Mouse (Mus musculus) lung, adult 2 months (tissue): ENCODE results near the gene Emc1.

ENCODE experiments used
- CTCF ChIP-seq: fragments of 200-500 bp; IDR thresholded peaks from 2 replicates; pipeline ENCODE4 v1.5.1; 2011; ENCODE audit warnings: mild to moderate bottlenecking, low read length, control low read depth; ENCODE audit not compliant: insufficient read depth
- POLR2A ChIP-seq: fragments of 200-500 bp; IDR thresholded peaks from 2 replicates; pipeline ENCODE4 v1.6.1; 2011; ENCODE audit warnings: low read depth, mild to moderate bottlenecking, control low read depth, low read length, borderline replicate concordance; ENCODE audit errors: extremely low read depth

- TF ChIP-seq CTCF (no peak), POLR2A (no peak)
These were observed 32.6 kb upstream of the Emc1 start for GRCm38 (mm10) chr4:139319740-139320139.
